Mouse (Mus musculus) spleen, postnatal 36 days (tissue): ENCODE measurements around the gene N4bp1.

Source experiments
- DNase-seq, 2 experiments: peaks; one replicate each; pipeline ENCODE4 v3.0.0; 2022; ENCODE audit warnings: low spot score in 2 of 2, mixed read lengths in 1 of 2

The N4bp1 gene

DNA sequence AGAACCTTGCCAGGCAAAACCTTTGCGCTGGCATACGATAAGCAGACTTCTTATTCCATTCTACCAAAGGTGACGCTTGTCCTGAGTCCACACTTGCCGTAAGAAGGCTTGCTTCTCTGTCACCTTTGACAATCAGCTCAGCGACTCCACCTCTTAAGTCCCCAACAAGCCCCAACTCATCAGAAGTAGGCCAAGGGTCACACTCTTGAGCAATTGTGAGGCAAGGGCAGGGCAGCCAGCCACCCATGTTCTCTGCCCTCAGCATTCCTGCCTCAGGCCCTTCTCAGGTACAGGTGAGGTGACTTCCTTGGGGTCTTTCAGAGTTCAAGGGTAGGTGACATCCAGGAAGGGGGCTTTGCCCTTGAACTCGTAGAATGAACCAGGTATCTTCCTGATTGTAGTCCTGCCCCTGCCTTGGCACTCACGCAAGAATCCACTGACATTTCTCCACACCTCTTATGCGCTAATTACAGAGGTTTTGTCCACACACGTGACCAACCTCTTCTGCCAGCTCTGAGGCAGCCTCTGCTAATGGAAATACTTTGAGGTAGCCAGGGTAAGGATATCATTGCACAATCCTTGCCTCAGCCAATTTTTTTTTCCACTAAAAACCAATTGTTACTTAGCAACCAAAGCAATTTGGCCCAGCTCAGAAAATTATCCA lies 118.4 kb downstream of the N4bp1 start:
- no peak for DNase-seq

DNA sequence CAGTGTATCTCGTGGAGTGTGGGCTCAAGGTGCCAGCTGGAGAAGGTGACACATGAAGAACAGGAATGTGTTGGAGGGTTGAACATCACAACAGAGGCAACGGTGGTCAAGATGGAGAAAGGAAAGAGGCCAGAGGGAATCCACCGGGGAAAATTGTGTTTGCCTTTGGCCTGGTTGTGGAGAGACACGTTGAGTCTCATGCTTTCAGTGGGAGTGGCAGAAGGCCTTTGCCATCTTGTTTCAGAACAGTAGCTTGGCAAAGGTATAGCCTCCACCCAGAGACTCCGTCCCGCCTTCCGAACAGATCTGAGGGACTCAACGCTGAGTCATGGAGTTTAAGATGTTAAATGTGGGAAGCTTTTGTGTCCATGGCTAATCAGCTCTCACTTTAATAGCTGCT lies 119.4 kb downstream of the N4bp1 start:
- DNase-seq, result no peak

DNA sequence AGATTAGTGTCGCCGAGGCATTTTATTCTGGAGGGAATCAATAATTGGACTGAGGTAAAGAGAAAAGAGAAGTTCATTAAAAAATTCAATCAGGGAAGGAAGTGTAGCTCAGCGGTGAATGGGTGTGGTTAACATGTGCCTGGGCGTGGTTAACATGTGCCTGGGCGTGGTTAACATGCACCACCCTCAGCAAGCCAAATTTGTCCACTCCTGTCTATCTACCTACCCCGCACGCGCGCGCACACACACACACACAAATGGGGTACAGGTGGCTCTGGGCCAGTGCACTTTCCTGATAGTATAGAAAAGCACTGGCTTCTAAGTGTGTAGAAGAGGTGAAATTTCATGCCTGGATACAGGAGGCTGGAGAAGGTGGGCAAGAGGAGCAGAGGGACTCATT lies 119.9 kb downstream of the N4bp1 start:
- peak; percentile 21 to 37 for DNase-seq

DNA sequence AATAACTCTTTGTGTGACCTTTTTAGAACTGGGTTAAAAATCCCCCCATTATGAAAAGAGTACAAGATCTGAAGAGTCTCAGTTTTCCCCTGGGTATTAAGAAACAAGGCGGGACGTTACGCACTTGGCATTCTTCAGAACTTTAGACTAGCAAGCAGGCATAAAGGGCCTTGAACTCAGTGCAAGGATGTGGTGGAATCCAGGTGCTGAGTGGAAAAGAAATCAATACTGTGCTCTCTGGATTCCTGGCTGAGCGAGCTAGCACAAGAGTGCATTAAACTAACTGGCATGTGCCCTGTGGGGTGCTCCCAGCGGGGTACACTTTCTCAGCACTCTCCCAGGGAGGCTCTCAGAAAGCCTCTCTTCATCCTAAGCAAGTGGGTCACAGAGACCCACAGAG lies 122.3 kb downstream of the N4bp1 start:
- no peak for DNase-seq

DNA sequence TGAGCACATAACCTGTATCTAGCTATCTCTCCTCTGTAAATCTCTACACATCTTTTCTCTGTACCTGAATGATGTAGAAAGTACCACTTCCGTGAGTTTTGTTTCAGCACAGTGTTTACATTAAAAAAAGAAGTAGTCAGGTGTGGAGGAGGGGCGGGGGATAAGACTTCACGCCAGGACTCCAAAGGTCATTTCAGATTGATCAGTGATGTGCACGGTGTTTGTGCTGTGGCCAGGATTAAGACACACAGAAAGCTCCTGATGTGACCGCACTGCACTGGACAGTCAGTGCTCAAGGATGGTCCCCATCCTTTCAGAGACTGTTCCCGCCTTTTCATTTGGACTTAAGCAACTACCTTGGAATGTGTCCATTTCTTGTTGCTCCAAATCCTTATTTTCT lies 124.3 kb downstream of the N4bp1 start:
- no peak for DNase-seq

DNA sequence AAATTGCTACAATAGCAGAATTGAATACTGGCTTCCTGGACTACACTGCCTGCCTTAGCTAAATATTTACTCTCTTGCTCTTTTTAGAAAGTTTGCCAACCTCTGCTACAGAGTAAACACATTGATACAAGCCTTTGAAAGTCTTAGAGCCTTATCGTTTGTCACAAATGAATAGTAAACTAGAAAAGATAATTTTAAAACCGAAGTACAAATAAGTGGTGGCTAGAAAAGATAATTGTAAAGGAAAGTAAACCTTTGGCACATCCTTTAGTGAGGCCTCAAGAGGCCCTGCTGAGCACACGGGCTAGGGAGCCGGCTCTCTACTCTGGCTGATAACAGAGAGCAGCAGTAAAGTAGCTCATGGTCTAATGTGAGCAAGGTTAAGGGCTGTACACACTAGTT lies 126.0 kb downstream of the N4bp1 start:
- DNase-seq, result no peak

DNA sequence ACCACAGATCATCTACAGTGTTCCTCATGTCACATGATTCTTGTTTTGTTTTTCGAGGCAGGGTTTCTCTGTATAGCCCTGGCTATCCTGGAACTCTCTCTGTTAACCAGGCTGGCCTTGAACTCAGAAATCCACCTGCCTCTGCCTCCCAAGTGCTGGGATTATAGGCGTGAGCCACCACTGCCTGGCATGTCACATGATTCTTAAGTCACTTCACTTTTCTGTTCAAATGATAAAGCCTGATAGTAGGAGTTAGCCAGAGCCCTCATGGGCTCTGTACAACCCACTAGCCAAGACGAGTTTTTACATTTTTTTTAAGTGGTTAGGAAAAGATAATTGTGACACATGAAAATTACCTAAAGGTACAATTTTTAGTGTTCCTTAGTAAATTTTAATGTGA lies 126.4 kb downstream of the N4bp1 start:
- no peak for DNase-seq
